Mouse (Mus musculus): ENCODE results near the gene Prkd3. TPM values are rescaled to one million over a fixed set of nuclear protein-coding genes. Genes with fewer than 3 reads are reported as not detected.

Prkd3 gene
- total RNA-seq, 2 experiments from 2014 or later, result 18.5 to 21.8 TPM

DNA sequence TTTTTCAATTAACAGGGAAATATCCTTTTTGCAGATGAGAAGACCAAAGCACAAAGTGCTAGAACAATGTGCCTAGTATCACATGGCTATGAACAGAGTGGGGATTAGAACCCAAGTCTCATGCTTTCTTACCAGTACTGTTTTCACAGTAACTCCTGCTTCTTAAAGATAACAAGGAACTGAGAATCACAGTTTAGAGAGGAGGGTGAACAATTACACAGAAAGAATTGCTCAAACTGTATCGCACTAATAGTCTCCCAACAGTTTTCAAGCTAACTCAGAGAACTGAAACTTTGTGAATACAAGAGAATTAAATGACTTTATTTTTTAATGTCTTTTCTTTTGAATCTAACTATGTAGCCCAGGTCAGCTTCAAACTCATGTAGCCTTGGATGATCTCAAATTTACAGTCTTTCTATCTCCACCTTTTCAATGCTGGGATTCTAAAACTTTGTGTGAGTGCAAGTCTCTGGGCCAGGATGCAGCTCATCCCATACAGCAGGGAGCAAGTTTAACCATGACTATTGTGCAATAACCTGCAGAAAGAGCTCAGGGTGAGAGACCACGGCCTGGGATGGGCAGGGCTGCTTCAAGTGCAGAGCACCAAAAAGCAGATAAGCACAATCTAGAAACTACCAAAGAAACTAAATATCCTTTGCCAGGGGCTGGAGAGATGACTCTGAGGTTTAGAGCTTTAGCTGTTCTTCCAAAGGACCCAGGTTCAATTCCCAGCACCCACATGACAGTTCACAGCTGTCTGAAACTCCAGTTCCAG lies 5.5 kb downstream of the Prkd3 start:
- DNase-seq (ENCODE audit: low spot score in 2 of 2), result no peak

DNA sequence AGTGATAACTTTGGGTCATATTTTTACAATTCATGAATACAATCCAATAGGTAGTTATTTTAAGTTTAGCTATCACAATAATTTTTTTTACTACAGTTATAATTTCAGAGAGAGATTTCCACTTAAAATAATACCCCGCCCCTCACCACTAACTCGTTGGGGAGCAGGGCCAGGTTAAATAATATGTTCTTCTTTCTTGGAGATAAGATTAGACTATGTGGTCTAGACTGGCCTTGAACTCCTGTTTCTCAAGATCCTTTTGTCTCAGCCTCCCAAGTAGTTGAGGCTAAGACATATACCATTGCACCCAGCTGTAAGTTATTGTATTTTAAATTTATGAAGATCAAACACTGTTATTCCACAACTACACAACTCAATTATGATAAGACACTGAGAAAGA lies 7.0 kb downstream of the Prkd3 start:
- no peak for DNase-seq (ENCODE audit: low spot score in 2 of 2)

DNA sequence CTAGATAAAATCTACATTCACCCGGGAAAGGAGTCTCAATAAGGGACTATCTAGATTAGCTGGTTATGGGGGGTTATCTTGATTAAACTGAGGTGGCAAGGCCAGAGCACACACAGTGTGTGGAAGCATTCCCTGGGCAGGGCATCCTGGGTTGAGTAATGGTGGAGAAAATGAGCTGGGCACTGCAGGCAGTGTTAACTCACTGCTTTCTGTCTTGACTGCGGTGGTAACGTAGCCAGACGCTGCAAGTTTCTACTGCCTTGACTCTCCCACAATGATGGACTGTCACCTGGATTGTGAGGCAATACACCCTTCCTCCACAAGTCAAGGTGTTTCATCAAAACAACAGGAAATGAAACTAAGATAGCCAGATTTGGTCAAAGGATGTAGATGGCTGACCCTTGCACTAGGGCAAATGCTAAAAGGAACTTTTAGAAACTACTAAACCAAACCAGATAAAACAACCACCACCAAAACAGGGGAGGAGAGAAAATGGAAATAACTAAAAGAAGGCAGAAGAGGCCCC lies 20.8 kb downstream of the Prkd3 start:
- DNase-seq (ENCODE audit: low spot score in 2 of 2), result no peak

DNA sequence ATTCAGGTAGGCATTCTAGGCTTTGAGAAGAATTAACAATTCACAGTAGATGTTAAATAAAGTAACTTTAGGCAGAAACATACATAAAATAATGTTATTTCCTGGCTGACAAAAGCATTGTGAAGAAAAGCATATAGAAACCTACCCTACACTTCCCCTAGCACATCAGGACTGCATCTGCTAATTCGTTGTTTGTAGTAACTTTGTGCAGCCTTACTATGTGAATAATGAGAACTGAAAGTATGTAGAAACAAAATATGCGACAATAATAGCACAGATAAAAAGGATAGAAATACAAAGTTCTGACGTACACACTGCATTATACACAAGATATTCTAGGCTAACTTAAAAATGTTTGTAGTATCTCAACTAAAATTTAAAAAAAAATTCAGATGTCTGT lies 21.4 kb downstream of the Prkd3 start:
- no peak for DNase-seq (ENCODE audit: low spot score in 2 of 2)

DNA sequence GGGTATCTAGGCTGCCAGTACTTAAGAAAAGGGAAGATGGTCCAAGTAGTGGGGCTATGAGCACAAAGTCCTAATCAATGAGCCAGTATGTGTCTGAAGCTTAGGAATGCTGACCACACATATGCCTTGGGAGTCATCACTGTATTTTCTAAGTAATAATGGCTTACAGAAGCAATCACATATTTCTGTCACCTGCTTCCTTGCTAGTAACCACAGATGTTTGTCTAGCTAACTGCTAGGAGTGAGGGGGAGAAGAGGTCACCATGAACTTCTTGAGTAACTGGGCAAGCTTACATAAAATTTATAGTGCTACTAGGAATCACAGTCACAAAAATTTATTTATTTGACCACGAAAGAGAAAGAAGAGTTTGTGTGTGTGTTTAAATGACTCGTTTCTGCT lies 22.5 kb downstream of the Prkd3 start:
- no peak for DNase-seq (ENCODE audit: low spot score in 2 of 2)

DNA sequence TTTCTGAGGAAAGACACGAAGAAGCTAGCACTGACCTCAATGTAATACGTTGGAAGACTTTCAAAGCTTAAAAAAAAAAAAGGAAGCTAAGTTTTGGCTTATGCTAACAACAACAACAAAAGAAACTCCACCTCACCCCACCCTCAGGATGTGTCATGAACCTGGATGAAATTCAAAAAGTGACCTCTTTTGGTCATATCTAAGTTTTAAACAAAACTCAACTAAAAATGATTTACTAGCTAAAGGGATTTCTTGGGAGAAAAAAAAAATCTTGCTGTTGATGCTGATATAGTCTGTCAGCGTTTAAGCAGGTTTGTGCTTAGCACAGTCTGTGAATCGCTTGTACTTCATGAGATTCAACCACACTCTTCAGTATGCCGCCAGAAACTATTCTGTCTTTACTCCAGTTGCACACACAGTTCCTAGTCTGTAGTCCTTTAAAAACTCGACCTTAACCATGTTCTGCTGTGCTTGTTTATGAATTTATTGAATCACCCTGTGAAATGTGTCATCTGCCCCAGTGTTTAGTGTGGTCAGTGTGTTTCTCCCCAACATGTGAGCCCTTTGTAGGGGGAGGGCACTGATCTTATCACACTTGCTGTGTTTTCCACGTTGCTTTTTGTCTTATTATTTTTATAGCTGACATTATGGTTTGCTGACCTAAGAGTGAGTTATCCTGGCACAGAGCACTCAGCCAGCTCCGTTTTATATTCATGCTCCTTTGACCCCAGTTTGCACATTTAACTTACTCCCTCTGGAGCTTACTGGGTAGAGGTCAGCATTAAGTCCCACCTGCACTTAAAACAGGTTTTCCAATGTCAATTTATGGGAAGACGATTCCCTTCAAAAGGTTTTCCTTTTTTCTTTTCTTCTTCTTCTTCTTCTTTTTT lies 25.4 kb downstream of the Prkd3 start:
- no peak for DNase-seq (ENCODE audit: low spot score in 2 of 2)

DNA sequence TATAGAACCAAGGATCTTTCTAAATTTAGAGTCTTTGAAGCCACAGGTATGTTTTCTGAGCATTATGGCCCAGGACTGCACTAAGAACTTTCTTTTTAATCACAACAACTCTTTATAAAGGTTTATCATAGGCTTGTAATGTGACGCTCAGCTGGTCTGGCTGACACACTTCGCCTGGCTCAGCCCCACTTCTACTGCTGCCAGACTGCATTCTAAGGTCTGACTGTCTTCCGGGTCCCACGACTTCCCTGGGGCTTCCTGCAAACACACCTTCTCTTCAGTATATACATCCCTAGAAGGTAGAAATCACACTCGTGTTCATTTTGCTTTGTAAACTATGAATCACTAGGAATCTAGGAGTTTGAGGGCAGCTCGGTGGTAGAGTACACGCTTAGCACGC lies 26.2 kb downstream of the Prkd3 start:
- DNase-seq (ENCODE audit: low spot score in 2 of 2), result no peak

DNA sequence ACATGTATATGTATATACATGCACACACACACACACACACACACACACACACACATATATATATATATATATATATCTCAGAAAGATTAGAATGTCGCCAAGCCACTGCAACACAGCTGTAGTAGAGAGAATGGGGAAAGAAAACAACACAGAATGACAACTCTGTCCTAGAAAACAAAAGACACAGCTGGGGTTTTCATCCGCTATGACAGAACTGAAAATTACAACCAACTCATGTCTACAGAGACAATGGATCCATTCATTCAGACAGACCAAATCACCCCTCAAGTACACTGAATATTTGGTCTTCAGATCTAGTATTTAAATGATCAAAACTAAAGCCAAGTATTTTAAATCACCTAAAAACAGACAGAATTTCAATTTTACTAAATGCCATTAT lies 26.9 kb downstream of the Prkd3 start:
- DNase-seq (ENCODE audit: low spot score in 2 of 2), result no peak

DNA sequence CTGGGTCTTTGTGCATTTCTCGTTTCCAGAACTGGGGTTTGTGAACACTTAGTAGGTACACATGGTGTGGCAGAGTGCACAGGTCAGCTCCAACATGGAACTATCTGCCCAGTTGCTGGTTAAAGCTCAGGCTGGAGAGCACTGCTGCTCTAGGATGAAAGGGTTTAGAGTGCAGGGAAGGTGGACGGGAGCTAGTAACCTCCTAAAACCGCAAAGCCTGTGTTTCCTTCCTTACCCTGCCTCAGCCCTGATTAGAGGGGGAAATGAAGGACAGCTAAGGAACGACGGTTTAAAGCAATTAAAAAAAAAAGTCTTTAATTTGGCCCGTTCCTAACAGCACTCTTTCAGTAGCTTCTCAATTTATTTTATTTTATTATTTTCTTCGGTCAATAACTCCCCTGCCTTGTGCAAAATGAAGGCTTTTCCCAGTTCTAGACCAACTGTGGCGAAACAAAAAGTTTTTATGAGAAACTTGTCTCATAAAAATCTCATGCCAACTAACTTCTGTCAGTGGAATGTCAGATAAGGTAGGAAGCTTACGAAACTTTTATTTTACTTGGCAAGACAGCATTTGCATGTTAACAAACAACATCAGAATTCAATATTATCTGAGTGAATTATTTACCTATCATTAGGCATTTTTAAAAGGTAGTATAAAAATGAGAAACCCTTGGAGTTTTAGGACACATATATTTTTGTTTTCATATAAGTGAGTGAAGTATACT lies 28.2 kb downstream of the Prkd3 start:
- no peak for DNase-seq (ENCODE audit: low spot score in 2 of 2)

DNA sequence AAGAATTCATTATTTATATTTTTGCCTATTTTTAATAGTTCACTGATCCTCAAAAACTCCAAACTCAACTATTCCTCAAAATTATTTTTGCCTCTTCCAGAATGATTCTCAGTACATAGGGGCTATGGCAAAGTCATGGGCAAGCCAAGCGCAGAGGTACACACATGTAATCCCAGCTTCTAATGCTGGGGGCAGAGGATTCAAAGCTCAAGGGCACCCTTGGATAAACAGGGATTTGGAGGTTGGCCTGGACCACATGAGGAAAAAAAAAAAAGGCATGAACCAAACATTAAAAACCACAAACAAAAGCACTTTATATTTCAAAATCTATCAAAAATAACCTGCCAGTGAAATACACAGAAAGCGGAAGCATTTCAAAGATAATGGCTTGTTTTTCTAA lies 29.1 kb downstream of the Prkd3 start:
- DNase-seq (ENCODE audit: low spot score in 2 of 2), result no peak

DNA sequence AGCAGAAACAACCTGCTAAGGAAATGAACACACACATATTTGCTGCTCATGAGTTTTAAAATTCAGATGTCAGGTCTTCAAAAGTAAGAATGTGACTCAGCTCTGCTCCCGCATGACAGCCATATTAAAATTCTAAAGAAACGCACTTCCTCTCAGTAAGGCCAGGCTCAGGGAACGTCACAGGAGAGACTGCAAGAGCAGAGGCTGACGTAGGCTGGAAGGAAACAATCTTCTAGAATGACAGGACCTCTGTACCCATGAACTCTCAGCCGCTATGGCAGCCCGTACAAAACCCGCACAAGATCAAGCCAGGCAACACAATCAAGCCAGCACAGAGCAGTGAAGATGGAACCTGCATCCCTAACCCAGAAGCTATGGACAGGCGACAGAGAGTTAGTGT lies 31.6 kb downstream of the Prkd3 start:
- DNase-seq (ENCODE audit: low spot score in 2 of 2), result no peak

DNA sequence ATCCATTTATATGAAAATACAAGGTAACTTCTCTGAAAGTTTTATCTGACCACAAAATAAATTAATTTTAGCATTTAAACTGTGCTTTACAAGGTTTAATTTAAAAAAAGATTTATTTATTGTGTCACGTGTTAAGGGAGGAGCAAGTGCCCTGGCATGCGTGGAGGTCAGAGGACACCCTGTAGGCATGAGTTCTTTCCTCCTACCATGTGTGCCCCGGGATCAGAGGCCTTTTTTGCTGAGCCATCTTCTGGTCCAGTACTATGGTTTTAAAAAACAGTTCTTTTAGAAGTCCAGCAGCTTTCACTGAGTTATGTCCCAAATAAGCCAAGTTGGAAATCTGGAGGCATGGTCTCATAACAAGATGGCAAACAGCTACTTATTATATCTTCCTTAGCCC lies 36.9 kb downstream of the Prkd3 start:
- DNase-seq (ENCODE audit: low spot score in 2 of 2), result no peak

DNA sequence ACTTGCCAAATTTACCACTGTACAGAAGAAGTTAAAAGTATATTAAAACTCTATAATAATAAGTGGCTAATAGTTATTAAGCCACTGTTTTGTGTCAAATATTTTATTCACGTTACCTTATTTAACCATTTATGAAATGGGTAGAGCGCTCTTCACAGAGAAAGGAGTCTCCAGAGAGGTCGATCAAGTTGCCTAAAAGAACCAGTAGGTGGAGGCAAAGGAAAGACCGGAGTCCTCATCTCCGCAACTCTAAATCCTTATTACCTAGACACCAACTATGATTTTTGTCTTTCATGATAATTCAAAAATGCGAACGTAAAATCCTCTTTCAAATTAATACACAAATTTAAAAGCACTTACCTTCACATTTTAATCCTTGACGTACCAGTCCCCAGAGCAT lies 37.5 kb downstream of the Prkd3 start:
- no peak for DNase-seq (ENCODE audit: low spot score in 2 of 2)

DNA sequence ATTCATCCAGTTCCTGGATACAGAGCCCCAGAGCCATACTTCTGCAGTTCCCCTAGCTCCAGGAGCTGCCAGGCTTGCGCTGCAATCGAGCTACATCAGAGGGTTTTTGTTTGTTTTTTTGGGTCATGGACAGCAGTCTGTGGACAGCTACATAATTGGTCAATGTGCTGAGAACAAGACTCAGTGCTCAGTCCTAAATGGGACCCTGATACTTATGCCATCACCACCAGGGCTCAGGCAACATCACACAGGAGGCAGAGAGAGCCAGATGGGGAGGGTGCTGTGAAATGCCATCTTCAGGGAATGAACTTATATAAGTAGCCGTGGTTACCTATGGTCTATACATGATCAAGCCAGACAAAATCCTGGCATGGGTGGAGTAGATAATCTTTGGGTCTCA lies 52.1 kb downstream of the Prkd3 start:
- no peak for DNase-seq (ENCODE audit: low spot score in 2 of 2)

DNA sequence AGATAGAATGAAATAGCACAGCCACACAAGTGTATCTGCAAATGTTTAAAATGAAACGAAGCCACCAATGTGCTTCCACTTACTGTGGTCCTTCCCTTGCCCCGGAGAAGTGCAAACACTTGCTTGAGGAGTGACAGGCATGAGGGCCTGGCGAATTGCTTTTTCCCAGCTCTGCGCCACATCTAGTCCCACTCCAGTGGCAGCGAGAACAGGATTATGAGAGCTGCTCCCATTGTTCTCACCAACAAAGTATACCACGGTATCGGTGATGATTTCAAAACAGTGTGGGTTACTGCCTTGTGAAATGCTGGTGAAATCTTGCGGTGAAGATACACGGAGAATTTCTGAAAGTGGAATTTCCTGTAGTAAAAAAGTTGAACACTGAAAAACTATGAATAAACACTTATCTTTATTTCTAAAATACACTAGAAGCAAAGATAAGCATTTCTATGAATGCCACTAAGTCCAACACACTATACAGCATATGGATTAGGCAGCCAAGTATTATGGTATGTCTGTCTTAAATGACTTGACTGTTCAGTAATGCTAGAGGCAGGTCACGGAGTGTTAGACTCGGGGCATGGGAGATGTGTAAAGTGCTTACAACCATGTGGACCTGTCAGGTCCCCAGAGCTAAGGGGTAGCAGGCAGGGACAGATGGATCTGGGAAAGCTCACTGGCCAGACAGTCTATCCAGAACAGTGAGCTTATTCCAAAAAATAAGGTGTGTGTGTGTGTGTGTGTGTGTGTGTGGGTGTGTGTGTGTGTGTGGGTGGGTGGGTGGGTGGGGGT lies 54.3 kb downstream of the Prkd3 start:
- DNase-seq (ENCODE audit: low spot score in 2 of 2), result no peak

DNA sequence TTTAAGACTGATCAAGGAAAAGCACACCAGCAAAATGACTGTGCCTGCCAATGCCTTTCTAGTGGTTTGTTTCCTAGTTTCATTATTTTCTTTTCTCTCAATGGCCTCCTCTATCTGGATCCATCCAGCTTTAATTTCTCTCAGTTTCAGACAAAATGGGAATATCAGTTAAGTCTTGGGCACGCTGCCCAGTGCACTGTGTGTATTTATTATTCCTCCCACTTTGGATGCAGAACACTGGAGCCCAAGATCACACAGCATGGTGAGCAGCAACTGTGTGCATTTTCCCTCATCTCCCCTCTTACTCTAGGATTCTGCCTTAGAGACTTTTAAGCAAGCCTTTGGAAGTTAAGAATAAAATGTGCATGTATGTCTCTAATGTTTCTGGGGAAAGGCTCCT lies 56.2 kb downstream of the Prkd3 start:
- DNase-seq (ENCODE audit: low spot score in 2 of 2), result no peak

DNA sequence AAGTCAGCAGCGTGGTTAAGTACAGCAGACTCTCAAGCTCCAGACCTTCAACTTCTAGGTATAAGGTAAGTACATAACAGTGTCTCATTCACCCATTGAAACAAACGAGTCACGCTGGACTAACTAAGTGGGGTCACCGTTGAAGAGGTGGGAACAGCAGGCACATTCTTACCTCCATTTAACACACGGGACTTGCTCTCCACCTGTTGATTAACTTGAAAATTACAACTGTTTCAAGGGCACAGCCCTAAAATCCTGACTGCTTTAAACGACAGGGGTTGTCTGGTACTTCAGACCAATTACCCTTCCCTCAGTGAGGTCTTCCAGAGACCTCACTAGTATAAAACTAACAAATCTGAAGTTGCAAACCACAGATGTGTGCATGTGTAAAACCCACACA lies 61.1 kb downstream of the Prkd3 start:
- DNase-seq (ENCODE audit: low spot score in 2 of 2), result no peak

DNA sequence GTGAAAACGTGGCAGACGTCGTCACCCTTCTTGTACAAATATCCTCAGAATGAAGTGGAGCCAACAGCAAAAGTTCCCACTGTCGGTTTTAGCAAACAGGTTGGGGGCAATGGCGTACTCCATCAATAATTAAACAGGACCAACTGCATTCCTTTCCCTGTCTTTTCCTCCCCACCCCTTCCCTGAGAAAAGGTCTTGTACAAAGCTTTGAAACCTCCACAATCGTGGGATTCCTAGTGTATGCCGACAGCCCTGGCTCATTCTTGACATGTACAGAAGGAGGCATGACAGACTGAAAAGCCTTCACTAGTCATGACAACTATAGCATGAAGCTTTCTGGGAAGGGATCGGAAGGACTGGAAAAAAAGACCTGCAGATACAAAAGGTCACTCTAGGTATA lies 67.4 kb downstream of the Prkd3 start:
- no peak for DNase-seq (ENCODE audit: low spot score in 2 of 2)

DNA sequence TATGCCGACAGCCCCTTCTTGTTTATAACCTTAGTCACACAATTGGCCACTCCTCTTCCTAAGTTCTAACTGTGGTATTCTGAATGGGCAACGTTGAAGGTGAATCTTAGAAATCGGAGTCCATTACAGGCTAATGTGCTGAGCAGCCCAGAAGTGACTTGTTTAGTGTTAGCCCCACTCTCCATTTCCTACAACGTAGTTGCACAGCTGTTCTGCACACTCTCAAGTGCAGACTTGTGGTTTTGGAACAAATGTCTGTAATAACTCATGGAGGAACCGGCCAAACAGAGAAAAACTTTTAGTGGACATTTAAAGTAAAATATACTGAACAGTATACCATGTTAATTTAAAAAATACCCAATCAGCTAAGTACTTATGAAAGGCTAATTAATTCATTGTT lies 68.5 kb downstream of the Prkd3 start:
- DNase-seq (ENCODE audit: low spot score in 2 of 2), result no peak

DNA sequence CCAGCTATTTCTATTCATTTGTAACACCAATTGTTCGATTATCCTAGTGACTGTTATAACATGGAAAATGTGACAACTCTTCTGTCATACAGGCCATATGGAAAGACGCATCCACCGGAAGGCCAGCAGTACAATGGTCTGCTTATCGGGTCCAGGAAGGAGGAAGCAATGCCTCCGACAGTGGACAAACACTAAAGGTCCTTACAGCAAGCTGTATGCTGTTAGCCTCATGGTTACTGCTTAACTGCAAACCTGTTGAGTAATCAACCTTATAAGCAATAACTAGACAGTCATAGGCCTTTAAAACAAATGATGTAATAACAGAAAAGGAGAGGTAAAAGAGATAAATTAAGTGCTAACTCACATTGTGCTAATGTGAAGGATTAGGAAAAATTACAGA lies 69.4 kb downstream of the Prkd3 start:
- no peak for DNase-seq (ENCODE audit: low spot score in 2 of 2)

DNA sequence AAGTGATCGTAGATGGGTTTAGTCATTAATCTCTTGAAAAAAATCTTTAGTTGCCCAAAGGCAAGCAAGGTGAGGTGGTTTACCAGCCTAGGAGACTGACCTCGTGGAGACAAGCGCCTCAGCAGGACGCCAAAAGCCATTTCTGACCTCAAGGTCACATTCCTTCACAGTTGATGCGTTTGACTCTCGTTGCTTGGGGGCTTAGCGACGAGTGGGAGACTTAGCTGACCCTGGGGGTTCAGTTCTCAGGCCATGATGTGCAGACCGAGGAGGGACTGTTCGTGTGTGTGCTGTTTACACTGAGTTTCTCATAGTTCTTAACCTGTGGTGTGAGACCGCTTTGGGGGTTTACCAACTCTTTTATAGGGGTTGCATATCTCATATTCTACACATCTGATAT lies 78.0 kb downstream of the Prkd3 start:
- no peak for DNase-seq (ENCODE audit: low spot score in 2 of 2)

Measured in adrenal gland, adult 18-20 months (tissue).